Mouse (Mus musculus): ENCODE measurements around the gene Hsd17b1. TPM values are rescaled to one million over a fixed set of nuclear protein-coding genes. Genes with fewer than 3 reads are reported as not detected.
A peak's percentile ranks its signal among the peaks of the same experiment; 100 is the strongest.

Hsd17b1 gene
- polyA plus RNA-seq, 1 experiment from 2014 or later = 0.15 TPM

GRCm38 (mm10) chr11:101050359-101050758 lies 27.9 kb upstream of the Hsd17b1 start:
- 0 out of 2 replicates have a peak, but pooled peaks cover 6% of the 10 kb centered on the region for H3K9me3 ChIP-seq
- H3K27me3 ChIP-seq = no peaks in the 10 kb centered on the region
- no peak overlapping the region for H3K4me2 ChIP-seq (replicated peaks)
- no peak overlapping the region for H3K9ac ChIP-seq
- H3K4me1 ChIP-seq = no peaks in the 10 kb centered on the region
- WGBS = 93% methylated on average over 9 of the region's 9 CpGs
- no peak overlapping the region for H3K27ac ChIP-seq
- no peak for ATAC-seq (ENCODE audit: insufficient number of reproducible peaks, insufficient read depth, low FRiP score, low TSS enrichment)
- no peak overlapping the region for H3K4me3 ChIP-seq
- H3K36me3 ChIP-seq = peaks cover 52% of the 10 kb centered on the region

- Histone ChIP-seq H3K27me3 (no peaks in the 10 kb centered on the region), H3K9ac (no peak overlapping the region), H3K4me2 (replicated peaks) (no peak overlapping the region), H3K9me3 (0 out of 2 replicates have a peak, but pooled peaks cover 6% of the 10 kb centered on the region), H3K4me3 (no peak overlapping the region), H3K36me3 (peaks cover 49% of the 10 kb centered on the region), H3K27ac (no peak overlapping the region), H3K4me1 (no peaks in the 10 kb centered on the region)
- ATAC-seq (ENCODE audit: insufficient number of reproducible peaks, insufficient read depth, low FRiP score, low TSS enrichment) = no peak
- 90% methylated on average over 6 of the region's 6 CpGs for WGBS
Observed at GRCm38 (mm10) chr11:101051051-101051493, 27.1 kb upstream of the Hsd17b1 start.

- peaks cover 49% of the 10 kb centered on the region for H3K36me3 ChIP-seq
- no peaks in the 10 kb centered on the region for H3K27me3 ChIP-seq
- WGBS = 84% methylated on average over 8 of the region's 8 CpGs
- 0 out of 2 replicates have a peak, but pooled peaks cover 6% of the 10 kb centered on the region for H3K9me3 ChIP-seq
- H3K4me1 ChIP-seq = no peaks in the 10 kb centered on the region
- no peak for ATAC-seq (ENCODE audit: insufficient number of reproducible peaks, insufficient read depth, low FRiP score, low TSS enrichment)
- H3K9ac ChIP-seq = no peak overlapping the region
- no peak overlapping the region for H3K27ac ChIP-seq
- H3K4me3 ChIP-seq = no peak overlapping the region
- H3K4me2 ChIP-seq (replicated peaks) = no peak overlapping the region
Observed at GRCm38 (mm10) chr11:101051617-101052016, 26.6 kb upstream of the Hsd17b1 start.

- no peaks in the 10 kb centered on the region for H3K4me1 ChIP-seq
- peaks cover 41% of the 10 kb centered on the region for H3K36me3 ChIP-seq
- ATAC-seq (ENCODE audit: insufficient number of reproducible peaks, insufficient read depth, low FRiP score, low TSS enrichment) = no peak
- H3K27me3 ChIP-seq = no peaks in the 10 kb centered on the region
- H3K4me2 ChIP-seq (replicated peaks) = no peak overlapping the region
- H3K27ac ChIP-seq = no peak overlapping the region
- H3K9me3 ChIP-seq = 0 out of 2 replicates have a peak, but pooled peaks cover 6% of the 10 kb centered on the region
- 91% methylated on average over 10 of the region's 10 CpGs for WGBS
- no peak overlapping the region for H3K4me3 ChIP-seq
- no peak overlapping the region for H3K9ac ChIP-seq
Observed at GRCm38 (mm10) chr11:101052751-101053473, 25.3 kb upstream of the Hsd17b1 start.

GRCm38 (mm10) chr11:101053974-101054373 lies 24.2 kb upstream of the Hsd17b1 start:
- 96% methylated on average over 1 of the region's 1 CpGs for WGBS
- ATAC-seq (ENCODE audit: insufficient number of reproducible peaks, insufficient read depth, low FRiP score, low TSS enrichment) = no peak
- no peak overlapping the region for H3K27ac ChIP-seq
- 0 out of 2 replicates have a peak, but pooled peaks cover 6% of the 10 kb centered on the region for H3K9me3 ChIP-seq
- H3K9ac ChIP-seq = no peak overlapping the region
- peaks cover 34% of the 10 kb centered on the region for H3K36me3 ChIP-seq
- no peaks in the 10 kb centered on the region for H3K27me3 ChIP-seq
- no peak overlapping the region for H3K4me2 ChIP-seq (replicated peaks)
- no peak overlapping the region for H3K4me3 ChIP-seq
- no peaks in the 10 kb centered on the region for H3K4me1 ChIP-seq

GRCm38 (mm10) chr11:101055418-101055817 lies 22.8 kb upstream of the Hsd17b1 start:
- Histone ChIP-seq H3K4me2 (replicated peaks) (no peak overlapping the region), H3K27me3 (no peaks in the 10 kb centered on the region), H3K4me1 (peaks cover 7% of the 10 kb centered on the region; the same call in 1 of the 2 replicates), H3K4me3 (no peak overlapping the region), H3K9me3 (0 out of 2 replicates have a peak, but pooled peaks cover 6% of the 10 kb centered on the region), H3K36me3 (peaks cover 23% of the 10 kb centered on the region), H3K27ac (no peak overlapping the region), H3K9ac (no peak overlapping the region)
- WGBS = 82% methylated on average over 14 of the region's 14 CpGs
- no peak for ATAC-seq (ENCODE audit: insufficient number of reproducible peaks, insufficient read depth, low FRiP score, low TSS enrichment)

- ATAC-seq (ENCODE audit: insufficient number of reproducible peaks, insufficient read depth, low FRiP score, low TSS enrichment) = no peak
- H3K4me1 ChIP-seq = peaks cover 9% of the 10 kb centered on the region; the same call in 1 of the 2 replicates
- no peak overlapping the region for H3K9ac ChIP-seq
- H3K36me3 ChIP-seq = peaks cover 15% of the 10 kb centered on the region
- 0 out of 2 replicates have a peak, but pooled peaks cover 6% of the 10 kb centered on the region for H3K9me3 ChIP-seq
- no peak overlapping the region for H3K27ac ChIP-seq
- 64% methylated on average over 8 of the region's 8 CpGs for WGBS
- H3K4me3 ChIP-seq = no peak overlapping the region
- H3K27me3 ChIP-seq = no peaks in the 10 kb centered on the region
- H3K4me2 ChIP-seq (replicated peaks) = no peak overlapping the region
Observed at GRCm38 (mm10) chr11:101056885-101057284, 21.3 kb upstream of the Hsd17b1 start.

GRCm38 (mm10) chr11:101057860-101058259 lies 20.4 kb upstream of the Hsd17b1 start:
- no peak overlapping the region for H3K9ac ChIP-seq
- H3K9me3 ChIP-seq = 0 out of 2 replicates have a peak, but pooled peaks cover 6% of the 10 kb centered on the region
- WGBS = 37% methylated on average over 5 of the region's 5 CpGs
- H3K4me3 ChIP-seq = no peak overlapping the region
- no peak for ATAC-seq (ENCODE audit: insufficient number of reproducible peaks, insufficient read depth, low FRiP score, low TSS enrichment)
- peaks cover 16% of the 10 kb centered on the region for H3K4me1 ChIP-seq
- no peak overlapping the region for H3K4me2 ChIP-seq (replicated peaks)
- no peak overlapping the region for H3K27ac ChIP-seq
- no peaks in the 10 kb centered on the region for H3K27me3 ChIP-seq
- peaks cover 21% of the 10 kb centered on the region for H3K36me3 ChIP-seq

- H3K36me3 ChIP-seq = peaks cover 22% of the 10 kb centered on the region
- peaks cover 24% of the 10 kb centered on the region for H3K4me1 ChIP-seq
- no peak overlapping the region for H3K4me2 ChIP-seq (replicated peaks)
- H3K27ac ChIP-seq = no peak overlapping the region
- H3K9me3 ChIP-seq = 0 out of 2 replicates have a peak, but pooled peaks cover 3% of the 10 kb centered on the region
- no peak overlapping the region for H3K9ac ChIP-seq
- WGBS = 75% methylated on average over 5 of the region's 5 CpGs
- no peaks in the 10 kb centered on the region for H3K27me3 ChIP-seq
- no peak overlapping the region for H3K4me3 ChIP-seq
- ATAC-seq (ENCODE audit: insufficient number of reproducible peaks, insufficient read depth, low FRiP score, low TSS enrichment) = no peak
Observed at GRCm38 (mm10) chr11:101058726-101059125, 19.5 kb upstream of the Hsd17b1 start.

GRCm38 (mm10) chr11:101059473-101059872 lies 18.7 kb upstream of the Hsd17b1 start:
- H3K9me3 ChIP-seq = no peaks in the 10 kb centered on the region
- H3K36me3 ChIP-seq = peaks cover 25% of the 10 kb centered on the region
- no peaks in the 10 kb centered on the region for H3K27me3 ChIP-seq
- H3K4me2 ChIP-seq (replicated peaks) = no peak overlapping the region
- peak overlapping the region; percentile 82 for H3K27ac ChIP-seq
- 84% methylated on average over 10 of the region's 10 CpGs for WGBS
- ATAC-seq (ENCODE audit: insufficient number of reproducible peaks, insufficient read depth, low FRiP score, low TSS enrichment) = no peak
- peaks cover 31% of the 10 kb centered on the region for H3K4me1 ChIP-seq
- no peak overlapping the region for H3K9ac ChIP-seq
- H3K4me3 ChIP-seq = no peak overlapping the region

GRCm38 (mm10) chr11:101060126-101060525 lies 18.1 kb upstream of the Hsd17b1 start:
- Histone ChIP-seq H3K9me3 (no peaks in the 10 kb centered on the region), H3K27ac (peak overlapping the region; percentile 82), H3K36me3 (peaks cover 22% of the 10 kb centered on the region), H3K4me2 (replicated peaks) (no peak overlapping the region), H3K4me1 (peaks cover 31% of the 10 kb centered on the region), H3K4me3 (no peak overlapping the region), H3K27me3 (no peaks in the 10 kb centered on the region), H3K9ac (no peak overlapping the region)
- WGBS = 57% methylated on average over 8 of the region's 8 CpGs
- ATAC-seq (ENCODE audit: insufficient number of reproducible peaks, insufficient read depth, low FRiP score, low TSS enrichment) = no peak

GRCm38 (mm10) chr11:101061049-101061448 lies 17.2 kb upstream of the Hsd17b1 start:
- Histone ChIP-seq H3K36me3 (peaks cover 16% of the 10 kb centered on the region; the same call in 1 of the 2 replicates), H3K27me3 (no peaks in the 10 kb centered on the region), H3K4me3 (no peak overlapping the region), H3K27ac (no peak overlapping the region), H3K9me3 (no peaks in the 10 kb centered on the region), H3K4me1 (peaks cover 31% of the 10 kb centered on the region), H3K4me2 (replicated peaks) (no peak overlapping the region), H3K9ac (no peak overlapping the region)
- 82% methylated on average over 5 of the region's 5 CpGs for WGBS
- ATAC-seq (ENCODE audit: insufficient number of reproducible peaks, insufficient read depth, low FRiP score, low TSS enrichment) = no peak

All from embryonic facial prominence, embryonic 12.5 days (tissue).